Mouse (Mus musculus) urinary bladder, postnatal 10 days (tissue): ENCODE results near the gene Gm1553.

ENCODE experiments used
- DNase-seq: peaks from one replicate; pipeline ENCODE4 v3.0.0; 2022; ENCODE audit warnings: low spot score

Gene Gm1553

DNA sequence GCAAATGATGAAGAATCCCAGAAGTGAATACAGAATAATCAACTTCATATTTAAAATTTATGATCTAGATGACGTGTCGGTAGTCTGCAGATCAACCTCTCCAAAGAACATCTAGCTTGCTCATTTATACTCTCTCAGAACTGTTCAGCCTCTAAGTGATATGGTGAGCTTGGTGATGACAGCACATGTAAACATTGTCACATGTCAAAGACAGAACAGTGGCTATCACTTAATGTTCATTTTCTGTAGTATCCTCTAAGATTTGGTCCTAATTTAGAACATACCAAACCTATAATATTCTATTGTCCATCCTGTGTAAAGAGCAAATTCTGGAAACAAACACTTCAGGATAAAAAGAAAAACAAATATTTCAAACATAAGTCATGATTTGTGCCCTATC, at the start of gene Gm1553:
Gene Gm1553, minus strand, starts transcription at position 101 of the 400 bp plus-strand sequence.
- DNase-seq = no peak
